8 mouse cellular contexts compared by ENCODE assay signal in genomic region chr11:120713580-120714518, GRCm38 (mm10). TPM values are rescaled to one million over a fixed set of nuclear protein-coding genes. Genes with fewer than 3 reads are reported as not detected.
DNase-seq lines count a peak whose midpoint lies in the region; ATAC-seq lines count a peak whose summit lies in the region.

TSS of gene Cenpx (minus strand) at chr11:120713738.
TSS of gene Lrrc45 (plus strand) at chr11:120713925.

- WGBS in hindbrain, embryonic 16.5 days = 2% methylated on average over 53 of the region's 53 CpGs
- 1% methylated on average over 53 of the region's 53 CpGs for WGBS in macrophage (ENCODE audit: missing documents)

- H3K4me3 ChIP-seq in hindbrain, embryonic 16.5 days (ENCODE audit: low read length) = peak within 1 kb of the TSS; percentile 68
- peak within 1 kb of the TSS; percentile 71 for H3K4me3 ChIP-seq in macrophage (ENCODE audit: inconsistent target)

- H3K27ac ChIP-seq in hindbrain, embryonic 16.5 days (ENCODE audit: low read depth, low read length) = peak within 1 kb of the TSS; percentile 83
- H3K27ac ChIP-seq in macrophage = peak within 1 kb of the TSS; percentile 38

- DNase-seq in WW6 (ENCODE audit: low read depth, low spot score) = peak; percentile 98
- peak; percentile 92 to 95 for DNase-seq in cerebellum, postnatal 4 days (ENCODE audit: low spot score in 2 of 2)
- peak; percentile 99 for DNase-seq in gastrocnemius, adult 18-20 months (ENCODE audit: low spot score)
- peak; percentile 95 to 97 for DNase-seq in left cerebral cortex, adult 18-20 months (ENCODE audit: low spot score in 2 of 2)
- DNase-seq in right cerebral cortex, adult 18-20 months = peak; percentile 99
- peak; percentile 89 for DNase-seq in urinary bladder, postnatal 10 days (ENCODE audit: low spot score)

- H3K27me3 ChIP-seq in hindbrain, embryonic 16.5 days (replicated peaks; ENCODE audit: control insufficient read depth, insufficient read depth, low read length) = no peaks in the 10 kb centered on the region

- peak within 1 kb of the TSS; percentile 78 for H3K9ac ChIP-seq in hindbrain, embryonic 16.5 days (ENCODE audit: low read depth, low read length)

- peaks cover 19% of the 10 kb centered on the region for H3K4me1 ChIP-seq in hindbrain, embryonic 16.5 days (ENCODE audit: control insufficient read depth, insufficient read depth, low read depth, low read length)

- H3K36me3 ChIP-seq in hindbrain, embryonic 16.5 days (ENCODE audit: control insufficient read depth, insufficient read depth, low read length) = peaks cover 13% of the 10 kb centered on the region
- peaks cover 29% of the 10 kb centered on the region for H3K36me3 ChIP-seq in macrophage (ENCODE audit: inconsistent target)

- H3K4me2 ChIP-seq in hindbrain, embryonic 16.5 days (ENCODE audit: low read length) = peak within 1 kb of the TSS; percentile 99

- no peaks in the 10 kb centered on the region for H3K79me2 ChIP-seq in macrophage (ENCODE audit: inconsistent target)

- H3K9me3 ChIP-seq in hindbrain, embryonic 16.5 days (ENCODE audit: control insufficient read depth, low read length) = no peaks in the 10 kb centered on the region

- ATAC-seq in hindbrain, embryonic 16.5 days = peak; percentile 98

RNA-seq across cellular contexts. Expression of gene Cenpx, which starts in this region (rescaled TPM):
- 10 to 100 TPM; 24.2 to 32.0 TPM for total RNA-seq in gastrocnemius, adult 18-20 months (2021)
- 106 and 107 TPM in 2 replicates for polyA plus RNA-seq in hindbrain, embryonic 16.5 days (2015; fragmentation: Nextera tagmentation; extraction: Ambion mirVana)
- 10 to 100 TPM; 19.7 to 20.8 TPM for total RNA-seq in left cerebral cortex, adult 18-20 months (2021)
- 10 to 100 TPM in 5 of 26 experiments, 1 to 10 TPM in 21; 1.8 to 12.4 (median 6.7) TPM for total RNA-seq in macrophage (2018; cell fraction: chromatin; rRNA removed)
- 10 to 100 TPM; 34.6 to 85.0 (median 58.4) TPM for total RNA-seq in macrophage (2018; cell fraction: cytosol; rRNA removed)
- 10 to 100 TPM in 20 of 26 experiments, 1 to 10 TPM in 6; 5.2 to 28.2 (median 11.8) TPM for total RNA-seq in macrophage (2018; cell fraction: nucleus; rRNA removed)
- polyA plus RNA-seq in macrophage (2018) = 70.5 to 93.2 TPM (median 84.4 TPM) in 3 replicates

RNA-seq across cellular contexts. Expression of gene Lrrc45, which starts in this region (rescaled TPM):
- total RNA-seq in gastrocnemius, adult 18-20 months (2021) = 1 to 10 TPM; 2.3 to 3.0 TPM
- 73.4 and 77.8 TPM in 2 replicates for polyA plus RNA-seq in hindbrain, embryonic 16.5 days (2015; fragmentation: Nextera tagmentation; extraction: Ambion mirVana)
- total RNA-seq in left cerebral cortex, adult 18-20 months (2021) = 10 to 100 TPM; 53.0 to 56.2 TPM
- total RNA-seq in macrophage (2018; cell fraction: chromatin; rRNA removed) = 100 to 1,000 TPM in 14 of 26 experiments, 10 to 100 TPM in 12; 41.8 to 196 (median 107) TPM
- 10 to 100 TPM in 4 of 26 experiments, 1 to 10 TPM in 22; 5.1 to 12.6 (median 7.8) TPM for total RNA-seq in macrophage (2018; cell fraction: cytosol; rRNA removed)
- total RNA-seq in macrophage (2018; cell fraction: nucleus; rRNA removed) = 10 to 100 TPM; 12.0 to 87.9 (median 37.9) TPM
- 8.8 to 16.3 TPM (median 8.9 TPM) in 3 replicates for polyA plus RNA-seq in macrophage (2018)

Comparison
In these comparisons a context has a peak if more than half of its experiments do, and no peak if none do; other contexts are left out.
1. Peak in every context shown above with its lines: DNase-seq, ATAC-seq, H3K4me3 ChIP-seq and H3K27ac ChIP-seq.
2. RNA of gene Lrrc45 (total RNA-seq): 53.0 to 56.2 TPM in left cerebral cortex, adult 18-20 months; 2.3 to 3.0 TPM in gastrocnemius, adult 18-20 months; every median in the first group is over 10 times any median in the second.